Mouse (Mus musculus) G1E-ER4 (cell line): Measurements from ENCODE around the gene Naa40. TPM values are rescaled to one million over a fixed set of nuclear protein-coding genes. Genes with fewer than 3 reads are reported as not detected.

ENCODE experiments used
- GATA1 ChIP-seq: IDR thresholded peaks from one replicate; pipeline ENCODE4 v1.8.0; 2012; ENCODE audit warnings: low read length, inconsistent platforms
- polyA plus RNA-seq: library from polyadenylated mRNA; stranded (reverse); fragments of >175 nt; gene quantifications from 2 replicates; pipeline ENCODE4 v1.2.3, GENCODE M21; 2012

The Naa40 gene
- polyA plus RNA-seq, 1 experiment: 70.9 TPM

DNA sequence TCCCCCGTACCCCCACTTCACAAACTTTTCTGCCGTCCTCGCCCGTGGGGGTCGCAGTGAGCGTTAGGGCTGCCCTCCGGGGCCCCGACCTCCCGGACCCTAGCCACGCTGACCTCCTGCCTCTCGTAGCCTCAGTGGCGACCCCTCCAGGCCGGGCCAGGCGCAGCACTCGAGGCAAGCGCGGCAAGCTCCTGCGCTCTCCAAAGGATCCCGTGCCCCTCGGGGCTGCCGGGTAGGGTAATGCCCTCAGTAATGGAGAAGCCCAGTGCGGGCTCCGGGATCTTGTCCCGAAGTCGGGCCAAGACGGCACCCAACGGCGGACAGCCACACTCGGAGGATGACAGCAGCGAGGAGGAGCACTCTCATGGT, 27.7 kb upstream of the Naa40 start:
- TF ChIP-seq GATA1: no peak

GRCm38 (mm10) chr19:7267781-7268721, 27.1 kb upstream of the Naa40 start:
- no peak for TF ChIP-seq GATA1

DNA sequence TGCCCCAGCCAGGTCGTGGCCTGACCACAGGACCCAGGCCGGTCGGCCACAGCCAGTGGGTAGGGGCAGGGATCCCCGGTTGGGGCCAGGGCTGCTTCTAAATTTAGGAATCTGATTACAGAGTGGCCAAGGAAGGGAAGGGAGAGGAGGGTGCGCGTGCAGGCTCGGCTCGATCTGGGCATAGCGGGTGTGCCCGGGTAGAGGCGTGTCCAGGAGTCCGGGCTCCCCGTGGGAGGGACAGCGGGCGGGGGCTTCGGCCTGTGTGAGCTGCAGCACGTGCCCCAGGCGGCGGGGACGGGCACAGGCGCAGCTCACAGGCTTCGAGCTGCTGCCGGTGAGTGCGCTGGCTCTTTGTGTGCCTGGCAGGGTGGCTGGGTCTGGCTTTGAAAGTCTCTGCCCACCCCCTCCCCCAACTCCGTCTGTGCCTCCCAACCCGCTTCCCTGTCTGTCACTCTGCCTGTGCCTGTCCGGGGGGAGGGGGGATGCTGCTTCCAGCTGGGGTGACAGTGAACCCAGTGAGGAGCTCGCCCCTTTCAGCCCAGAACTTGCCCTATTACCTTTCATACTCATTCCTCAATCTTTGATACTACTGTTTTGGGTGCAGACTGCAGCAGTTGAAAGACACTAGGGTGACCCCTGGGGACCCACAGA, 26.2 kb upstream of the Naa40 start, which contains the start of gene Rcor2:
Gene Rcor2 (plus strand): TSS at position 235 of the 651 bp plus-strand sequence.
- TF ChIP-seq GATA1: no peak

DNA sequence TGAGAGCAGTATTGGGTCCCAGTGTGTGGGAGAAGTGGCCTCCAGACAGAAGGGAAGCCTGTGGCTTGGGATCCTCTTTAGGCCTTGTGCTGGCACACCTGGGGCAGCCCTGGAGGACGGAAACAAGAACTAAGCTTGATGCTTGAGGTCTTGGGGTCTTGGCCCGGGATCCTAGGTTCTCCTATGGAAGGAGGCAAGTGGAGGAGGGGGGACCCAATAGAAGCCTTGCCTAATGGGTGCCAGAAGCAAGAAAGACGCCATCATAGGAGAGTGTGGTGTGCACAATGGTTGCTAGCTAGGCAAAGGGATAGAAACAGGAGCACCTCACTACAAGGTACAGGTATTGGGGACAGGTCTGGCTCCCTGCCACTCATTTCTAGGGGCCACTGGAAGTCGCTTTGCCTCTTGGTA, 25.4 kb upstream of the Naa40 start:
- TF ChIP-seq GATA1: no peak

- no peak for TF ChIP-seq GATA1
These were observed 24.7 kb upstream of the Naa40 start for GRCm38 (mm10) chr19:7265478-7266191.

- no peak for TF ChIP-seq GATA1
These were observed 23.9 kb upstream of the Naa40 start for GRCm38 (mm10) chr19:7264766-7265331.

DNA sequence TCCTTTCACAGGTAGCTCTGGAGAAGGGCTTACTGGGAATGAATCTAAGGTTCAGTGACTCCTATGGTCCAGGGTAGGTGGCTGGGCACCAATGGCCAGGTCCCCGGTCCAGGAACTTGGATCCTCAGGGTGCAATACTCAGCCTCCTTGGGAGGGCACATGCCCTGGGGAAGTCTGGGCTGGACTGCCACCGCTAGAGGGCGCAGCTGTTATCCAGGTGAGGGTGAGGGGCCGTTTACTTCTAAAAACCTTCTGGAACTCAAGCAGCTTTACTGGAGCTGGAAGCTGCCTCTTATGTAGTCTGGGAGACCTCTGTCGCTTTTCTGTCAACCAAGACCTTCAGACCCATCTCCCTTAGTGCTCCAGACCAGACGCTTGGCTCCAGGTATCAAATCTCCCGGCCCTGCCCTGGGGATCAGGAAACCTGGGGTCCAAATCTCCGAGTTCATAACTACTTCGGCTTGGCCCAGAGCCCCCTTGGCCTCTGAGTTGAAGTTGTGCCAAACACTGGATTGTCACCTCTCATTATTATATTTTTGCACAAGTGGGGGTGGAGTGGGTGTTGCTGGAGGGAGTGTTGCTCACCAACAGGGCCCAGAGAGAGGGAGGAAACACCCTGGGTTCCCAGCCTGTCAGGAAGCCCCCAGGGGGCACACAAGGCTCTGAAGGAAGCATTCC, 23.2 kb upstream of the Naa40 start:
- TF ChIP-seq GATA1: no peak

DNA sequence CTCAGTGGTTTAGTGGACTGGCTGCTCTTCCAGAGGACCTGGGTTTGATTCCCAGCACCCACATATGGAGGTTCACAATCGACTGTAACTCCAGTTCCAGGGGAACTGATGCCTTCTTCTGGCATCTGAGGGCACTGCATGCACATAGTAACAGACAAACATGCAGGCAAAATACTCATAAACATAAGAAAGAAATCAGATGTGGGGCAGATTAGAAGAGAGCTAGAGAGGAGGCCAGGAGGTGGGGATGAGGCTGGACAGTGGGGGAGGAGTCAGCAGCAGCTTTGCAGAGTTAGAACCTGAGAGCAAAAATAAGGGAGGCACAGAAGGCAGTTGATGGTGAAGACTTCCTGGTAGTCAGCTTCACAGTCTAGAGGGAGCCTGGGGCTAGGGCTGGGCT, 21.6 kb upstream of the Naa40 start:
- TF ChIP-seq GATA1: no peak

- no peak for TF ChIP-seq GATA1
These were observed 21.0 kb upstream of the Naa40 start for GRCm38 (mm10) chr19:7261964-7262363.

DNA sequence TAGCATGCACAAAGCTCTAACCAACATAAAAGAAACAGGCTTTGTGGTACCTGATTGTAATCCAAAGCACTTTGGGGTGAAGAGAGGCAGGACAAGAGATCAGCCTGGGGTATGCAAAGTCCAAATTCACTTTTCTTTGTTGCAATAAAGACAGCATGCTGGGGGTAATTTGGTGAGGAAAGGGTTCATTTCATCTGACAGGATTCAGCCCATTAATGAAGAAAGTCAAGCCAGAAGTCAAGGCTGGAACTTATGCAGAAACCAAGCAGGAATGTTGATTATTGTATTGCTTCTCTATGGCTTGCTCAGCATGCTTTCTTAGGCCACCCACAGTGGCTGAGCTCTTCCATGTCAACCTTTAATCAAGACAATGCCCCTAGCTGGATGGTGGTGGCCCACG, 20.5 kb upstream of the Naa40 start:
- TF ChIP-seq GATA1: no peak

- no peak for TF ChIP-seq GATA1
These were observed 16.9 kb upstream of the Naa40 start for GRCm38 (mm10) chr19:7257881-7258280.

DNA sequence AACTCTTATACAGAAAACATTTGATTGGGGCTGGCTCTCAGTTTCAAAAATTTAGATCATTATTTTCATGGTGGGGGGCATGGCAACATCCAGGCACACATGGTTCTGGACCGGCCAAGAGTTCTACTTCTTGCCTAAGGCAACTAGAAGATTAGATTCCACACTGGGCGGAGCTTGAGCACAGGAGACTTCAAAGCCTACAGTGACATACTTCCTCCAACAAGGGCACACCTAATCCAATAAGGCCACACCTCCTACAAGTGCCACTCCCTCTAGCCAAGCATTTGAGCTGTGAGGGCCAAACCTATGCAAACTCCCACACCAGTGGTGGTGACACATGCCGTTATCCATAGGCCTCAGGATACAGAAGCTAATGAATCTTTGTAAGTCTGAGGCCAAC, 5.0 kb upstream of the Naa40 start:
- no peak for TF ChIP-seq GATA1

DNA sequence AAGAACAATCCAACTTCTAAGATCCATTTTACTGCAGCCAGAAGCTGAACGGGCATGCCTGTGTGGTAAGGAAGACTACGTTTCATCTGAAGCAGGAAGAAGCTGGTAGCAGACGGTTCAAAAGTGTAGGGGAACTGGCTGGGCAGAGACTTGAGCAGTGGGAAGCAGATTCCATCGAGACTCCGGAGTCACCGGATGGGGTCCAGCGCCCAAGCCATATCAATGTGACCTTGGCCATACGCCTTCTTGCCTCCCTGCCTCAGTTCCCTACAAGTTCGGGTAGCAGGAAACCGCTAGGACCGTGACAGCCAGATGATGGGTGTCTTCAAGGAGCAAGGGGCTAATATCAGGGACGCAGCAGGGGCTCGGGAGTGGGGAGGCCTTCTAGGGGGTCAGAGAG, 692 bp downstream of the Naa40 start:
- no peak for TF ChIP-seq GATA1

- TF ChIP-seq GATA1: no peak
These were observed 1.4 kb downstream of the Naa40 start for GRCm38 (mm10) chr19:7239574-7239973.

- no peak for TF ChIP-seq GATA1
These were observed 4.2 kb downstream of the Naa40 start for GRCm38 (mm10) chr19:7236742-7237141.

- TF ChIP-seq GATA1: no peak
These were observed 5.0 kb downstream of the Naa40 start for GRCm38 (mm10) chr19:7236011-7236410.
